Mouse (Mus musculus) limb, embryonic 14.5 days (tissue): Measurements from ENCODE around the gene Dazap1. TPM values are rescaled to one million over a fixed set of nuclear protein-coding genes. Genes with fewer than 3 reads are reported as not detected.

Experiments used
- ATAC-seq: fragments of 200-750 bp; cut with Nextera tagmentation; 2 replicates; pipeline ENCODE4 v1.8.0; 2017; ENCODE audit warnings: low read depth, moderate number of reproducible peaks, moderate TSS enrichment; ENCODE audit not compliant: low FRiP score
- DNase-seq: peaks from one replicate; pipeline ENCODE4 v3.0.0-alpha.2; 2015; ENCODE audit warnings: low spot score
- H3K27ac ChIP-seq: fragments of 300-500 bp; sonication (generic); replicated peaks from 2 replicates; pipeline ENCODE4 v1.5.1; 2014; ENCODE audit warnings: low read depth, mild to moderate bottlenecking, low read length, moderate library complexity, mixed read lengths
- H3K27me3 ChIP-seq: fragments of 300-500 bp; sonication (generic); 2 replicates; pipeline ENCODE4 v1.6.1; 2014; ENCODE audit warnings: low read length, mixed read lengths; ENCODE audit not compliant: control insufficient read depth, insufficient read depth
- H3K36me3 ChIP-seq: fragments of 300-500 bp; sonication (generic); 2 replicates; pipeline ENCODE4 v1.6.1; 2014; ENCODE audit warnings: mild to moderate bottlenecking, low read length, moderate library complexity, mixed read lengths; ENCODE audit not compliant: control insufficient read depth, insufficient read depth
- H3K4me1 ChIP-seq: fragments of 300-500 bp; sonication (generic); 2 replicates; pipeline ENCODE4 v1.6.1; 2014; ENCODE audit warnings: antibody characterized with exemption, low read length, mixed read lengths; ENCODE audit not compliant: control insufficient read depth, insufficient read depth
- H3K4me2 ChIP-seq: fragments of 300-500 bp; sonication (generic); replicated peaks from 2 replicates; pipeline ENCODE4 v1.6.1; 2014; ENCODE audit warnings: low read depth, mild to moderate bottlenecking, low read length, moderate library complexity; ENCODE audit not compliant: severe bottlenecking
- H3K4me3 ChIP-seq: fragments of 300-500 bp; sonication (generic); replicated peaks from 2 replicates; pipeline ENCODE4 v1.5.1; 2014; ENCODE audit warnings: low read length
- H3K9ac ChIP-seq: fragments of 300-500 bp; sonication (generic); 2 replicates; pipeline ENCODE4 v1.6.1; 2014; ENCODE audit warnings: mild to moderate bottlenecking, low read depth, low read length, moderate library complexity; ENCODE audit not compliant: severe bottlenecking
- H3K9me3 ChIP-seq: fragments of 300-500 bp; sonication (generic); 2 replicates; pipeline ENCODE4 v1.6.1; 2016; ENCODE audit warnings: low read length; ENCODE audit not compliant: control insufficient read depth
- POLR2A ChIP-seq: fragments of 200-500 bp; IDR thresholded peaks from 2 replicates; pipeline ENCODE4 v1.8.0; 2012; ENCODE audit warnings: inconsistent platforms, mild to moderate bottlenecking, moderate library complexity, borderline replicate concordance; ENCODE audit not compliant: insufficient read depth, insufficient read length; ENCODE audit errors: extremely low read depth
- WGBS: fragments of 180-500 bp; shearing (Covaris S2); extraction: QIAGEN DNeasy Blood & Tissue Kit; methylation state at CpG from one replicate; pipeline ENCODE4 v1.1.7; 2014; 5-methylcytosine and 5-hydroxymethylcytosine counted together
- polyA plus RNA-seq, 2 experiments: library from polyadenylated mRNA; depleted of rRNA in 1 of 2; stranded (reverse) in 1 of 2; unstranded in 1 of 2; fragments of >200 nt; fragmentation: Nextera tagmentation in 1 of 2; extraction: Ambion mirVana in 1 of 2; gene quantifications; 2 replicates each; pipeline versions ENCODE4 v1.2.1 to v1.2.3; 2012 to 2014

Dazap1 gene
- polyA plus RNA-seq, 2 experiments: 46.1 to 272 TPM

DNA sequence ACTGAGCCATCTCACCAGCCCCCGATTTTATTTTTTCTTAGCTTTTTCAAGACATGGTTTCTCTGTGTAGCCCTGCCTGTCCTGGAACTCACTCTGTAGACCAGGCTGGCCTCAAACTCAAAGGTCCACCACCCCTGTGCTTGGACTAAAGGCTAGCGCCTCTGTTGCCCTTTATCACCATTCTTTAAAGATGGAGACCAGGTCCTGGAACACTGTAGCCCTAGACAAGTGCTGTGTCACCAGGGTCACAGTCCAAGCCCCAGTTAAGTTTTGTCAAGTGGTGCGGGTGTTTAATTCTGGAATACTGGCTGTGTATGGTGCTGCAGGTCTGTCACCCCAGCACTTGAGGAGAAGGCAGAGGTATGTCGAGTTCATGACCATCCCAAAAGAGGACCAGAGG, 24.3 kb upstream of the Dazap1 start:
- H3K9me3 ChIP-seq: no peaks in the 10 kb centered on the region
- ATAC-seq (no peak), DNase-seq (no peak)
- H3K27ac ChIP-seq: no peak overlapping the region
- no peak overlapping the region for H3K4me3 ChIP-seq
- no peaks in the 10 kb centered on the region for H3K4me1 ChIP-seq
- no peak overlapping the region for H3K9ac ChIP-seq
- TF ChIP-seq POLR2A: no peak
- no peaks in the 10 kb centered on the region for H3K27me3 ChIP-seq
- no peak overlapping the region for H3K4me2 ChIP-seq
- H3K36me3 ChIP-seq: peaks cover 100% of the 10 kb centered on the region
- 89% methylated on average over 4 of the region's 4 CpGs for whole genome bisulfite sequencing

DNA sequence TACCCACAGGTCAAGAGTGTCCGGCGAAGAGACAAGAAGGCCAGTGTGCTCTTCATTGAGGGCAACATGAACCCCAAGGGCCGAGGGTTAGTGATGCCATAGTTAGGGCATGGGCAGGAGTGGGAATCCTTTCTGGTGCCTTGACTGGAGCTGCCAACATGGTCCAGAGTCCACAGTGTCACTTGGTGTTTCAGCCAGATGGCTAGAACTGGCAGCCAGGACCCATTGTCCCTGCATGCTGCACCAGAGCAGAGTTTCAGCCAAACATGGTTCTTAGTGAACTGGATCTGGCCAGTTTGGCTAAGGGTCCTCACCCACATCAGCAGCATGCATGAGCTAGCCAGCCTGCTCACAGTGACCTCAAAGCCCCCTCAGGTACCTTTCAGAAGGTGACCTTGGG, 23.0 kb upstream of the Dazap1 start:
- Histone ChIP-seq H3K27me3 (no peaks in the 10 kb centered on the region), H3K9me3 (no peaks in the 10 kb centered on the region), H3K27ac (no peak overlapping the region), H3K4me1 (no peaks in the 10 kb centered on the region), H3K4me3 (no peak overlapping the region), H3K36me3 (peaks cover 100% of the 10 kb centered on the region), H3K9ac (no peak overlapping the region), H3K4me2 (no peak overlapping the region)
- no peak for DNase-seq
- ATAC-seq: no peak
- 84% methylated on average over 3 of the region's 3 CpGs for WGBS
- TF ChIP-seq POLR2A: no peak

DNA sequence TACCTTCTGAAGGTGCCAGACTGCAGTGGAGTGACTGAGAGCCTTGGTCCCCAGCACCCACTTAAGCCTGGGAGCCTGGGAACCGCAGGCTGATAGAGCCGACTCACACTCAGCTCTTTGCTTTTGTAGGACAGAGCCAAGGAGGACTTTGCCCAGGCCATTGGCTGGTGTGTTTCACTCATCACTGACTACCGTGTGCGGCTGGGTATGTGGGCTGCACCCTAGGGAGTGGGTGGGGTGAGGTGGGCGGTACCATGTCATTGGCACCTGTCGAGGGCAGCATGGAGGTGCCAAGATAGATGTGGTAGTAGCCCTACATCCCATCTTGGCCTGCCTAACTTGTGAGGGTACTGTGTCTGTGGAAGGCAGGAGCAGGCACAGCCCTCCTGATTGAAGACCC, 21.5 kb upstream of the Dazap1 start:
- H3K27me3 ChIP-seq: no peaks in the 10 kb centered on the region
- DNase-seq: no peak
- H3K4me2 ChIP-seq: no peak overlapping the region
- no peaks in the 10 kb centered on the region for H3K9me3 ChIP-seq
- peaks cover 100% of the 10 kb centered on the region for H3K36me3 ChIP-seq
- WGBS: 93% methylated on average over 6 of the region's 6 CpGs
- no peak for ATAC-seq
- H3K4me3 ChIP-seq: no peak overlapping the region
- no peak for TF ChIP-seq POLR2A
- H3K27ac ChIP-seq: no peak overlapping the region
- no peak overlapping the region for H3K9ac ChIP-seq
- no peaks in the 10 kb centered on the region for H3K4me1 ChIP-seq

DNA sequence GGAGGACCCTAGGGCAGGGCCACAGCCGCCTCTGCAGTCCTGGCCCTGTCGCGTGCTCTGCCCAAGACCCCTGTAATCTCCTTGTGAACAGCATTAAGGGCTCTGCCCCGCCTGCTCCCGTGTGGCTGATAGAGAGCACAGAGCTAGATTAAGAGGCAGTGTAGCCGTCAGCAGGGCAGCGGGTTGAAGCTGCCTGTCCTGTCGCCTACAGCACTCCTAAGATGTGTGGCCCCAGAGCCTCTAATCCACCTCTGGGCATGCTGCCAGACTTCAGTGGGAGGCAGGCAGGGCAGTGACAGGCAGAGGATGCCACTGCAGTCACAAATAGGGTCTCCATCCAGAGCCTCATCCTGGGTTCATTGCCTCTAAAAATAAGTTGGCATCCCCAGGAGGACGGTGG, 19.2 kb upstream of the Dazap1 start:
- 81% methylated on average over 9 of the region's 9 CpGs for whole genome bisulfite sequencing
- H3K9ac ChIP-seq: no peak overlapping the region
- no peaks in the 10 kb centered on the region for H3K27me3 ChIP-seq
- ATAC-seq (no peak), DNase-seq (no peak)
- peaks cover 3% of the 10 kb centered on the region; the same call in 1 of the 2 replicates for H3K4me1 ChIP-seq
- H3K4me2 ChIP-seq: no peak overlapping the region
- no peak for TF ChIP-seq POLR2A
- no peak overlapping the region for H3K4me3 ChIP-seq
- no peak overlapping the region for H3K27ac ChIP-seq
- H3K36me3 ChIP-seq: peaks cover 77% of the 10 kb centered on the region
- H3K9me3 ChIP-seq: no peaks in the 10 kb centered on the region

DNA sequence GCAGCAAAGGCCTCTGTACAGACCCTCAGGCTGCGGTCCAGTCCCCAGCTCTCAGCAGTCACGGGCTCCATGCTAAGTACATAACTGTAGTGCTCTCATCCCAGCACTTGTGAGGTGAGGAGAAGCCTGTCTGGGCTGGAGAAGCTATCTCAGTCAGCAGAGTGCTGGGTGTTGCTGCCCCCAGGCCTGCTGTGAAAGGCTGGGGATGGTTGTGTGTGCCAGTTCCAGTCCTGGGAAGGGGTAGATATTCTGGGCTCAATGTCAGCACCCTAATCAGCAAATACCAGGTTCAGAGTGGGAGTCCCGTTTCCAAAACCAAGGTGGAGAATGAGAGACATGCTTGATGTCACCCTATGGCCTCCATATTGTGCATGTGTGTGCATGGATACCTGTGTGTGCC, 18.7 kb upstream of the Dazap1 start:
- no peaks in the 10 kb centered on the region for H3K9me3 ChIP-seq
- H3K4me3 ChIP-seq: no peak overlapping the region
- DNase-seq (no peak), ATAC-seq (no peak)
- no peak overlapping the region for H3K4me2 ChIP-seq
- no peak overlapping the region for H3K27ac ChIP-seq
- H3K4me1 ChIP-seq: peaks cover 3% of the 10 kb centered on the region; the same call in 1 of the 2 replicates
- TF ChIP-seq POLR2A: no peak
- H3K27me3 ChIP-seq: no peaks in the 10 kb centered on the region
- 83% methylated on average over 3 of the region's 3 CpGs for WGBS
- H3K9ac ChIP-seq: no peak overlapping the region
- H3K36me3 ChIP-seq: peaks cover 72% of the 10 kb centered on the region
